ENCODE assay signal across 8 mouse cellular contexts in genomic region chr4:140531024-140531423, GRCm38 (mm10).
DNase-seq lines count a peak whose midpoint lies in the region; ATAC-seq lines count a peak whose summit lies in the region.
"Had no signal": no experiment of that assay in that cellular context is flagged by ENCODE, and none has a peak within 500 bp of the region (broad histone marks: within the 10 kb centered on the region; RNA-seq: fewer than 3 reads in every experiment).

No protein-coding gene starts in this region.

- H3K9me3 ChIP-seq in neural tube, embryonic 13.5 days: no peaks in the 10 kb centered on the region
- no peaks in the 10 kb centered on the region for H3K9me3 ChIP-seq in neural tube, embryonic 15.5 days (replicated peaks)
- no peaks in the 10 kb centered on the region for H3K9me3 ChIP-seq in stomach, embryonic 16.5 days (replicated peaks; ENCODE audit: control insufficient read depth, low read length)
- H3K9me3 ChIP-seq: heart, embryonic 15.5 days had no signal

- H3K27ac ChIP-seq in neural tube, embryonic 13.5 days (replicated peaks): peak overlapping the region; percentile 69; the same call in 1 of the 2 replicates
- H3K27ac ChIP-seq in neural tube, embryonic 15.5 days (replicated peaks): no peak overlapping the region
- H3K27ac ChIP-seq in stomach, embryonic 16.5 days (ENCODE audit: low read length): no peak overlapping the region
- H3K27ac ChIP-seq: heart, embryonic 15.5 days had no signal

- no peak overlapping the region for H3K4me3 ChIP-seq in neural tube, embryonic 13.5 days
- no peak overlapping the region for H3K4me3 ChIP-seq in neural tube, embryonic 15.5 days (replicated peaks)
- H3K4me3 ChIP-seq in stomach, embryonic 16.5 days (replicated peaks; ENCODE audit: low read length): no peak overlapping the region
- H3K4me3 ChIP-seq: heart, embryonic 15.5 days had no signal

- 28% methylated on average over 9 of the region's 9 CpGs for WGBS in neural tube, embryonic 13.5 days
- WGBS in neural tube, embryonic 15.5 days: 29% methylated on average over 9 of the region's 9 CpGs
- WGBS in stomach, embryonic 16.5 days: 35% methylated on average over 9 of the region's 9 CpGs

- peak; percentile 67 for DNase-seq in embryo, embryonic 9.5 days (ENCODE audit: extremely low spot score)
- DNase-seq in kidney, postnatal 25 days: peak; percentile 77 to 88
- DNase-seq in layer of hippocampus, postnatal 10 days (ENCODE audit: low spot score in 2 of 2): no peak
- no peak for DNase-seq in layer of hippocampus, adult 9-10 months (ENCODE audit: low spot score)

- ATAC-seq in neural tube, embryonic 13.5 days (ENCODE audit: low read depth): no peak
- ATAC-seq in neural tube, embryonic 15.5 days (ENCODE audit: low FRiP score): no peak
- peak; percentile 77; the same call in 1 of the 2 replicates for ATAC-seq in stomach, embryonic 16.5 days (ENCODE audit: insufficient read depth, low FRiP score)

- H3K4me2 ChIP-seq in neural tube, embryonic 13.5 days: no peak overlapping the region
- H3K4me2 ChIP-seq in neural tube, embryonic 15.5 days: no peak overlapping the region
- no peak overlapping the region for H3K4me2 ChIP-seq in stomach, embryonic 16.5 days (ENCODE audit: low read depth, low read length)
- H3K4me2 ChIP-seq: heart, embryonic 15.5 days had no signal

- H3K4me1 ChIP-seq in neural tube, embryonic 13.5 days (replicated peaks): peaks cover 62% of the 10 kb centered on the region
- peaks cover 38% of the 10 kb centered on the region for H3K4me1 ChIP-seq in neural tube, embryonic 15.5 days
- no peaks in the 10 kb centered on the region for H3K4me1 ChIP-seq in stomach, embryonic 16.5 days (ENCODE audit: control insufficient read depth, insufficient read depth, low read length)

- H3K9ac ChIP-seq in neural tube, embryonic 13.5 days: no peak overlapping the region
- no peak overlapping the region for H3K9ac ChIP-seq in neural tube, embryonic 15.5 days (replicated peaks)
- no peak overlapping the region for H3K9ac ChIP-seq in stomach, embryonic 16.5 days (ENCODE audit: low read length)
- H3K9ac ChIP-seq: heart, embryonic 15.5 days had no signal

- H3K27me3 ChIP-seq in neural tube, embryonic 13.5 days: no peaks in the 10 kb centered on the region
- no peaks in the 10 kb centered on the region for H3K27me3 ChIP-seq in neural tube, embryonic 15.5 days (replicated peaks)
- no peaks in the 10 kb centered on the region for H3K27me3 ChIP-seq in stomach, embryonic 16.5 days (ENCODE audit: control insufficient read depth, insufficient read depth, low read length)
- H3K27me3 ChIP-seq: heart, embryonic 15.5 days had no signal

- peaks cover 34% of the 10 kb centered on the region for H3K36me3 ChIP-seq in neural tube, embryonic 13.5 days
- H3K36me3 ChIP-seq in neural tube, embryonic 15.5 days: peaks cover 17% of the 10 kb centered on the region; the same call in 1 of the 2 replicates
- H3K36me3 ChIP-seq in stomach, embryonic 16.5 days (ENCODE audit: control insufficient read depth, insufficient read depth, low read length): no peaks in the 10 kb centered on the region

Comparison
In these comparisons a context has a peak if more than half of its experiments do, and no peak if none do; other contexts are left out.
1. DNase-seq: peak in embryo, embryonic 9.5 days (single experiment) and kidney, postnatal 25 days (2 of 2); none in layer of hippocampus, postnatal 10 days (0 of 2) and layer of hippocampus, adult 9-10 months (single experiment).